Mouse (Mus musculus) G1E (cell line): ENCODE results near the gene Csnk1e. TPM values are rescaled to one million over a fixed set of nuclear protein-coding genes. Genes with fewer than 3 reads are reported as not detected.

ENCODE experiments used
- ATAC-seq: 2 replicates; pipeline ENCODE4 v1.8.0; 2016; ENCODE audit warnings: mild to moderate bottlenecking; ENCODE audit not compliant: insufficient number of reproducible peaks, poor library complexity, low FRiP score, severe bottlenecking; ENCODE audit errors: extremely low read depth
- DNase-seq: peaks from one replicate; pipeline ENCODE4 v3.0.0; 2012; ENCODE audit warnings: low spot score
- H3K27me3 ChIP-seq: 2 replicates; pipeline ENCODE4 v1.6.1; 2012; ENCODE audit warnings: mild to moderate bottlenecking, low read length, inconsistent platforms; ENCODE audit not compliant: insufficient read depth
- H3K36me3 ChIP-seq: replicated peaks from 2 replicates; pipeline ENCODE3; 2012; ENCODE audit warnings: mild to moderate bottlenecking, inconsistent platforms
- H3K4me1 ChIP-seq: 2 replicates; pipeline ENCODE4 v1.6.1; 2012; ENCODE audit warnings: low read depth, low read length, inconsistent platforms, mixed read lengths; ENCODE audit not compliant: insufficient read depth
- H3K4me3 ChIP-seq: 2 replicates; pipeline ENCODE4 v1.5.1; 2012; ENCODE audit warnings: low read depth, mild to moderate bottlenecking, inconsistent platforms, low read length, moderate library complexity, mixed read lengths
- H3K9me3 ChIP-seq: replicated peaks from 2 replicates; pipeline ENCODE4 v1.6.1; 2012; ENCODE audit warnings: inconsistent platforms
- CTCF ChIP-seq: IDR thresholded peaks from 2 replicates; pipeline ENCODE4 v1.5.1; 2012; ENCODE audit warnings: low read depth, low read length, inconsistent platforms, mixed read lengths
- GATA1 ChIP-seq: IDR thresholded peaks from 2 replicates; pipeline ENCODE4 v1.6.1; 2012; ENCODE audit warnings: borderline replicate concordance, low read length, inconsistent platforms, mixed read lengths
- GATA2 ChIP-seq: IDR thresholded peaks from 2 replicates; pipeline ENCODE4 v1.6.1; 2012; ENCODE audit warnings: low read depth, low read length, inconsistent platforms, borderline replicate concordance
- POLR2AphosphoS5 ChIP-seq: IDR thresholded peaks from 2 replicates; pipeline ENCODE4 v1.6.1; 2012; ENCODE audit warnings: low read depth, low read length, inconsistent platforms; ENCODE audit not compliant: insufficient replicate concordance
- TAL1 ChIP-seq: conservative IDR thresholded peaks from 2 replicates; pipeline ENCODE4 v1.6.1; 2012; ENCODE audit warnings: low read depth, low read length, inconsistent platforms, mixed read lengths
- polyA plus RNA-seq: library from polyadenylated mRNA; stranded (reverse); fragments of >175 nt; gene quantifications from 2 replicates; pipeline ENCODE4 v1.2.3, GENCODE M21; 2012
- total RNA-seq, 2 experiments: library from RNA; stranded (forward) in 1 of 2; stranded (reverse) in 1 of 2; fragments of 200-1000 nt in 1 of 2; fragments of >200 nt in 1 of 2; fragmentation: Nextera tagmentation in 1 of 2; gene quantifications; 2 replicates each; pipeline ENCODE4 v1.2.3; 2014 to 2017

Gene Csnk1e
- total and polyA plus RNA-seq, 3 experiments, result 0.44 TPM; not detected in 2

- no peak for DNase-seq
- peaks cover 30% of the 10 kb centered on the region for H3K4me1 ChIP-seq
- no peaks in the 10 kb centered on the region for H3K36me3 ChIP-seq
- peaks cover 48% of the 10 kb centered on the region for H3K27me3 ChIP-seq
- no peak overlapping the region for H3K4me3 ChIP-seq
- H3K9me3 ChIP-seq, result no peaks in the 10 kb centered on the region
- no peak for TF ChIP-seq POLR2AphosphoS5
- ATAC-seq, result no peak
Measured at GRCm38 (mm10) chr15:79400975-79401365, 54.4 kb downstream of the Csnk1e start.

GRCm38 (mm10) chr15:79400134-79400974, 55.0 kb downstream of the Csnk1e start:
- Histone ChIP-seq H3K27me3 (peaks cover 48% of the 10 kb centered on the region), H3K9me3 (no peaks in the 10 kb centered on the region), H3K36me3 (no peaks in the 10 kb centered on the region), H3K4me1 (peaks cover 30% of the 10 kb centered on the region), H3K4me3 (no peak overlapping the region)
- no peak for TF ChIP-seq TAL1
- no peak for TF ChIP-seq POLR2AphosphoS5
- no peak for TF ChIP-seq CTCF
- no peak for TF ChIP-seq GATA2
- TF ChIP-seq GATA1, result no peak
- ATAC-seq (no peak), DNase-seq (no peak)

GRCm38 (mm10) chr15:79399231-79400052, 55.9 kb downstream of the Csnk1e start:
- H3K4me1 ChIP-seq, result peaks cover 27% of the 10 kb centered on the region
- DNase-seq, result no peak

GRCm38 (mm10) chr15:79396736-79397135, 58.6 kb downstream of the Csnk1e start:
- Histone ChIP-seq H3K36me3 (no peaks in the 10 kb centered on the region), H3K4me1 (peaks cover 5% of the 10 kb centered on the region; the same call in 1 of the 2 replicates), H3K4me3 (no peak overlapping the region), H3K9me3 (no peaks in the 10 kb centered on the region), H3K27me3 (peaks cover 28% of the 10 kb centered on the region)
- no peak for TF ChIP-seq GATA2
- TF ChIP-seq TAL1, result no peak
- no peak for TF ChIP-seq GATA1
- TF ChIP-seq CTCF, result no peak
- no peak for TF ChIP-seq POLR2AphosphoS5
- no peak for DNase-seq
- ATAC-seq, result no peak; the same call in 1 of the 2 replicates

More at GRCm38 (mm10) chr15:79399231-79400052, 55.9 kb downstream of the Csnk1e start:
- Histone ChIP-seq H3K4me3 (no peak overlapping the region), H3K36me3 (no peaks in the 10 kb centered on the region), H3K9me3 (no peaks in the 10 kb centered on the region), H3K27me3 (peaks cover 48% of the 10 kb centered on the region)
- no peak for TF ChIP-seq GATA2
- TF ChIP-seq CTCF, result no peak
- TF ChIP-seq TAL1, result no peak
- no peak for TF ChIP-seq POLR2AphosphoS5
- no peak for TF ChIP-seq GATA1
- ATAC-seq, result no peak

- no peaks in the 10 kb centered on the region for H3K36me3 ChIP-seq
Measured at GRCm38 (mm10) chr15:79395281-79395680, 60.1 kb downstream of the Csnk1e start.

GRCm38 (mm10) chr15:79394842-79395241, 60.5 kb downstream of the Csnk1e start:
- Histone ChIP-seq H3K4me1 (peaks cover 6% of the 10 kb centered on the region; the same call in 1 of the 2 replicates), H3K27me3 (peaks cover 12% of the 10 kb centered on the region; the same call in 1 of the 2 replicates), H3K9me3 (no peaks in the 10 kb centered on the region), H3K36me3 (no peaks in the 10 kb centered on the region), H3K4me3 (no peak overlapping the region)
- no peak for DNase-seq
- ATAC-seq, result no peak
- TF ChIP-seq GATA2, result no peak
- no peak for TF ChIP-seq CTCF
- TF ChIP-seq GATA1, result no peak
- no peak for TF ChIP-seq TAL1
- TF ChIP-seq POLR2AphosphoS5, result no peak

More at GRCm38 (mm10) chr15:79395281-79395680, 60.1 kb downstream of the Csnk1e start:
- Histone ChIP-seq H3K4me1 (peaks cover 7% of the 10 kb centered on the region), H3K4me3 (no peak overlapping the region), H3K27me3 (peaks cover 14% of the 10 kb centered on the region), H3K9me3 (no peaks in the 10 kb centered on the region)
- no peak for ATAC-seq
- TF ChIP-seq CTCF (no peak), TAL1 (no peak)
- no peak for DNase-seq
